In the genomic region with DNA sequence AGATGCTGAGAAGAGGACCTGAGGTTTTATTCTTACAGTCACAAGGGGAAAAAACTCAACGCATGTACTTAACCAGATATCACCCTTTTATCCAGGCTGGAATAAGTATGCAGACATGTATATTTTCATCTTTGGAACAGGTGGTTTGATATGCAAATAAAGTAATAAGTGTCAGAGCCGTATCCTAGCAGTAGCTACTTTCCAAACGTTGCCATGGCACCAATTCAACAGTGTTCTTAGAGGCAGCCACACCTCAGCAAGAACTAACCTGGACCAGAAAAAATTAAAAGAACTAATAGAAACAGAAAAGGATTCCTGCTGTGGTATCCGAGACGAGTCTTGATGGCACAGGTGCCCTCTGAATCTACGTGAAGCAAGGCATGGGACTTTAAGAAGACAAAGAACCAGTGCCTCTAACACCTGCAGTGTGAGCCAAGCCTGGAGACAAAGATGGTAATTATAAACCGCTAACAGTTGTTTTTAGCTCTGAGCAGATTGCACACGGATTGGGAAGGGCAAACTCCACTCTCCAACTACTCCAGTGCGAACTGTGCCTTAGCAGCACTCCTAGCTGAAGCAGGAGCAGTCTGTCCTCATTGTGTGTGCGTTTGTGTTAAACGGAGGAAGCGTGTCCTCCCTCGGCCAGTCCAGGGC, we compare ENCODE assay signal across 14 mouse cellular contexts. TPM values are rescaled to one million over a fixed set of nuclear protein-coding genes. Genes with fewer than 3 reads are reported as not detected.
A peak's percentile ranks its signal among the peaks of the same experiment; 100 is the strongest.
DNase-seq lines count a peak whose midpoint lies in the region; ATAC-seq and TF ChIP-seq lines count a peak whose summit lies in the region.
"Had no signal": no experiment of that assay in that cellular context is flagged by ENCODE, and none has a peak within 500 bp of the region (broad histone marks: within the 10 kb centered on the region; RNA-seq: fewer than 3 reads in every experiment).

Gene Apobec4, plus strand, starts transcription at position 240 of the 654 bp plus-strand sequence.

- H3K27me3 ChIP-seq in kidney, embryonic 15.5 days = no peaks in the 10 kb centered on the region
- H3K27me3 ChIP-seq: liver, embryonic 15.5 days had no signal

- DNase-seq in gastrocnemius, adult 2 months = no peak
- DNase-seq in gastrocnemius, postnatal 25 days = no peak
- peak; percentile 25 to 42 for DNase-seq in kidney, postnatal 36 days
- DNase-seq in brain, adult 2 months (ENCODE audit: low read depth, low spot score) = peak; percentile 86
- DNase-seq in layer of hippocampus, adult 9-10 months (ENCODE audit: low spot score) = peak; percentile 33
- DNase-seq in cerebellum, postnatal 25 days = no peak
- DNase-seq in cerebellum, adult 18-20 months = no peak
- DNase-seq: thymus, adult 2 months had no signal

- peak within 1 kb of the TSS; percentile 38 for H3K27ac ChIP-seq in gastrocnemius, adult 2 months
- no peak within 1 kb of the TSS for H3K27ac ChIP-seq in kidney, embryonic 15.5 days
- H3K27ac ChIP-seq: liver, embryonic 15.5 days had no signal

- ATAC-seq in kidney, embryonic 15.5 days (replicated peaks; ENCODE audit: low FRiP score) = no peak

- no peaks in the 10 kb centered on the region for H3K4me1 ChIP-seq in kidney, embryonic 15.5 days
- H3K4me1 ChIP-seq: liver, embryonic 15.5 days had no signal

- no peak within 1 kb of the TSS for H3K4me2 ChIP-seq in kidney, embryonic 15.5 days
- H3K4me2 ChIP-seq: liver, embryonic 15.5 days had no signal

- no peaks in the 10 kb centered on the region for H3K9me3 ChIP-seq in kidney, embryonic 15.5 days (replicated peaks)
- H3K9me3 ChIP-seq: liver, embryonic 15.5 days had no signal

- no peak for TF ChIP-seq CTCF in gastrocnemius, adult 2 months (IDR thresholded peaks at IDR 0.05)

- WGBS in kidney, embryonic 15.5 days = 71% methylated on average over 13 of the region's 13 CpGs

- H3K4me3 ChIP-seq in gastrocnemius, adult 2 months = peak within 1 kb of the TSS; percentile 11; the same call in 1 of the 2 replicates
- H3K4me3 ChIP-seq in kidney, embryonic 15.5 days (replicated peaks) = no peak within 1 kb of the TSS
- H3K4me3 ChIP-seq: liver, embryonic 15.5 days had no signal

- no peaks in the 10 kb centered on the region for H3K36me3 ChIP-seq in kidney, embryonic 15.5 days
- H3K36me3 ChIP-seq: liver, embryonic 15.5 days had no signal

- intact Hi-C loops in gastrocnemius, adult 2 months (cut with DNase I) = no loop called here

- H3K9ac ChIP-seq in kidney, embryonic 15.5 days = no peak within 1 kb of the TSS
- H3K9ac ChIP-seq: liver, embryonic 15.5 days had no signal

RNA-seq across cellular contexts. Expression of gene Apobec4, which starts in this region (rescaled TPM):
- total RNA-seq in gastrocnemius, adult 2 months (2021) = not detected
- total RNA-seq in gastrocnemius, postnatal 25 days (2021) = not detected
- not detected in 2 replicates for polyA plus RNA-seq in kidney, embryonic 15.5 days (2015; fragmentation: Nextera tagmentation; extraction: Ambion mirVana)
- total RNA-seq: heart, adult 8-10 months; left cerebral cortex, adult 8-10 months; megakaryocyte progenitor cell, adult 5-6 weeks; MEL had no signal
- polyA plus RNA-seq: liver, embryonic 15.5 days; thymus, adult 2 months had no signal

Comparison
In these comparisons a context has a peak if more than half of its experiments do, and no peak if none do; other contexts are left out.
1. DNase-seq: peak in kidney, postnatal 36 days (2 of 2), brain, adult 2 months (single experiment) and layer of hippocampus, adult 9-10 months (single experiment); none in gastrocnemius, adult 2 months (single experiment), gastrocnemius, postnatal 25 days (single experiment), cerebellum, postnatal 25 days (0 of 2) and cerebellum, adult 18-20 months (0 of 2).